15 mouse cellular contexts compared by ENCODE assay signal in genomic region chr15:93673976-93674375, GRCm38 (mm10).
"Had no signal": no experiment of that assay in that cellular context is flagged by ENCODE, and none has a peak within 500 bp of the region (broad histone marks: within the 10 kb centered on the region; RNA-seq: fewer than 3 reads in every experiment).

No protein-coding gene starts in this region.

- DNase-seq: retina, postnatal 1 day; right cerebral cortex, adult 18-20 months; right cerebral cortex, postnatal 14 days; right cerebral cortex, postnatal 25 days; right cerebral cortex, postnatal 4 days; spleen, adult 18-20 months; thymus, adult 18-20 months; thymus, adult 2 months; thymus, postnatal 14 days; thymus, postnatal 25 days; thymus, postnatal 36 days; thymus, postnatal 4 days had no signal

- H3K27me3 ChIP-seq: neural tube, embryonic 15.5 days; stomach, embryonic 15.5 days had no signal

- H3K4me2 ChIP-seq: neural tube, embryonic 15.5 days; stomach, embryonic 15.5 days had no signal

- H3K4me1 ChIP-seq: neural tube, embryonic 15.5 days; stomach, embryonic 15.5 days had no signal

- H3K9ac ChIP-seq: neural tube, embryonic 15.5 days; stomach, embryonic 15.5 days had no signal

- H3K9me3 ChIP-seq: neural tube, embryonic 15.5 days; stomach, embryonic 15.5 days had no signal

- H3K36me3 ChIP-seq: neural tube, embryonic 15.5 days; stomach, embryonic 15.5 days had no signal

- H3K4me3 ChIP-seq: neural tube, embryonic 15.5 days; stomach, embryonic 15.5 days had no signal

- H3K27ac ChIP-seq: neural tube, embryonic 15.5 days; stomach, embryonic 15.5 days; stomach, postnatal 0 days had no signal
